Mouse (Mus musculus): ENCODE measurements around the gene Epb41l1.

DNA sequence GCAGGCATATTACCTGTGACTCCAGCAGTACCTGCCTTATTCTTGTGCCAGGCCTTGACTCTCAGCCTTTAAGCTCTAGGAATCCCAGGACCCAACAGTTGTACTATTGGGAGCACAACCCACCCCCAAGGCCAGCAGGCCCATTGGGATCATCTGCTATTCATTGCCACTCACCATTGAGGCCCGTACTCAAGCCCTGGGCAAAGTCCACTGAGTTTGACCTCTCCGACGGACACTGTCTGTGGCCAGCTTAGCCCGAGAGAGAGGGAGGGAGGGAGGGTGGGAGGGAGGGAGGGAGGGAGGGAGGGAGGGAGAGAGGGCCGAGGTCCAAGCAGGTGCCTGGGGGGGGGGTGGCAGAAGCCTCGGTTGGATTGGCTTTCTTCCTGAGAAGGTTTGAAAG, 91.9 kb downstream of the Epb41l1 start:
- TF ChIP-seq POLR2A (IDR thresholded peaks at IDR 0.05; ENCODE audit: low read depth, low read length) (no peak), CTCF (conservative IDR thresholded peaks at IDR 0.05; ENCODE audit: insufficient read depth, insufficient read length, low read depth, low read length) (no peak)
